Mouse (Mus musculus) embryonic facial prominence, embryonic 11.5 days (tissue): ENCODE data around the gene Anp32a. TPM values are rescaled to one million over a fixed set of nuclear protein-coding genes. Genes with fewer than 3 reads are reported as not detected.

Experiments used
- ATAC-seq: fragments of 200-750 bp; cut with Nextera tagmentation; replicated peaks from 2 replicates; pipeline ENCODE4 v1.8.0; 2017; ENCODE audit warnings: low read depth; ENCODE audit not compliant: insufficient number of reproducible peaks, low FRiP score, low TSS enrichment
- DNase-seq: peaks from one replicate; pipeline ENCODE4 v3.0.0-alpha.2; 2015; ENCODE audit warnings: low spot score
- H3K27ac ChIP-seq: fragments of 300-500 bp; sonication (generic); replicated peaks from 2 replicates; pipeline ENCODE4 v1.5.1; 2014; ENCODE audit warnings: mild to moderate bottlenecking, low read depth, low read length, control low read depth
- H3K27me3 ChIP-seq: fragments of 300-500 bp; sonication (generic); 2 replicates; pipeline ENCODE4 v1.6.1; 2014; ENCODE audit warnings: mild to moderate bottlenecking, low read length, moderate library complexity, mixed read lengths; ENCODE audit not compliant: control insufficient read depth, insufficient read depth
- H3K36me3 ChIP-seq: fragments of 300-500 bp; sonication (generic); replicated peaks from 2 replicates; pipeline ENCODE4 v1.6.1; 2014; ENCODE audit warnings: low read depth, mild to moderate bottlenecking, low read length, moderate library complexity, mixed read lengths; ENCODE audit not compliant: control insufficient read depth, insufficient read depth
- H3K4me1 ChIP-seq: fragments of 300-500 bp; sonication (generic); 2 replicates; pipeline ENCODE4 v1.6.1; 2014; ENCODE audit warnings: low read length, mixed read lengths; ENCODE audit not compliant: control insufficient read depth, insufficient read depth
- H3K4me2 ChIP-seq: fragments of 300-500 bp; sonication (generic); 2 replicates; pipeline ENCODE4 v1.6.1; 2014; ENCODE audit warnings: low read depth, mild to moderate bottlenecking, control low read depth, low read length, moderate library complexity
- H3K4me3 ChIP-seq: fragments of 300-500 bp; sonication (generic); 2 replicates; pipeline ENCODE4 v1.5.1; 2014; ENCODE audit warnings: low read depth, low read length, control low read depth
- H3K9ac ChIP-seq: fragments of 300-500 bp; sonication (generic); replicated peaks from 2 replicates; pipeline ENCODE4 v1.6.1; 2014; ENCODE audit warnings: mild to moderate bottlenecking, control low read depth, low read length
- H3K9me3 ChIP-seq: fragments of 300-500 bp; sonication (generic); replicated peaks from 2 replicates; pipeline ENCODE4 v1.6.1; 2016; ENCODE audit warnings: mild to moderate bottlenecking, low read length, inconsistent platforms, mixed read lengths; ENCODE audit not compliant: control insufficient read depth
- WGBS: fragments of 180-500 bp; shearing (Covaris S2); extraction: QIAGEN DNeasy Blood & Tissue Kit; methylation state at CpG from one replicate; pipeline ENCODE4 v1.1.7; 2014; 5-methylcytosine and 5-hydroxymethylcytosine counted together
- polyA plus RNA-seq: library from polyadenylated mRNA; unstranded; fragments of >200 nt; fragmentation: Nextera tagmentation; extraction: Ambion mirVana; gene quantifications from 2 replicates; pipeline ENCODE4 v1.2.1, GENCODE M21; 2014

The Anp32a gene
- polyA plus RNA-seq, 1 experiment from 2014 or later, result 228 TPM

- Histone ChIP-seq H3K4me1 (no peaks in the 10 kb centered on the region), H3K36me3 (no peaks in the 10 kb centered on the region), H3K4me3 (no peak overlapping the region), H3K27me3 (no peaks in the 10 kb centered on the region), H3K4me2 (no peak overlapping the region), H3K9ac (no peak overlapping the region), H3K27ac (no peak overlapping the region), H3K9me3 (no peaks in the 10 kb centered on the region)
- no peak for ATAC-seq
- DNase-seq, result no peak
- whole genome bisulfite sequencing, result 85% methylated on average over 4 of the region's 4 CpGs
Measured at GRCm38 (mm10) chr9:62385727-62386518, 44.8 kb downstream of the Anp32a start.

DNA sequence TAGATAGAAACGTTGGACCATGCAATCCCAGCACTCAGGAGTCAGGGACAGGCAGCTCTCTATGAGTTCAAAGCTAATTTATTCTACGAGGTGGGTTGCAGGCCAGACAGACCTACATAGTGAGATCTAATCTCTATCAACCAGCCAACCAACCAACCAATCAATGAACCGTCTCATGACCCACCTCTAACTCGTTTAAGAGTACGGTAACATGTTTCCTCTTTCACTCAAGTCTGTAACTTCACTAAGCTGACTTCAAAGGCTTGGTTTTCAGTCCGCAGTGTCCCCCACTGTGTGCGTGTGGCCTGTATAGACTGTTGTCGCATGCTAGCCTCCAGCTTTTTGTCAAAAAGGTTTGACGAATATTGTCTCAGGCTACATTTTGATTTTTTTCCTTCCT is 48.6 kb downstream of the Anp32a start:
- ATAC-seq, result no peak
- no peaks in the 10 kb centered on the region for H3K4me1 ChIP-seq
- no peak overlapping the region for H3K9ac ChIP-seq
- H3K4me2 ChIP-seq, result no peak overlapping the region
- H3K27ac ChIP-seq, result no peak overlapping the region
- H3K9me3 ChIP-seq, result no peaks in the 10 kb centered on the region
- DNase-seq, result no peak
- WGBS, result 72% methylated on average over 9 of the region's 9 CpGs
- no peak overlapping the region for H3K4me3 ChIP-seq
- H3K36me3 ChIP-seq, result no peaks in the 10 kb centered on the region
- no peaks in the 10 kb centered on the region for H3K27me3 ChIP-seq

DNA sequence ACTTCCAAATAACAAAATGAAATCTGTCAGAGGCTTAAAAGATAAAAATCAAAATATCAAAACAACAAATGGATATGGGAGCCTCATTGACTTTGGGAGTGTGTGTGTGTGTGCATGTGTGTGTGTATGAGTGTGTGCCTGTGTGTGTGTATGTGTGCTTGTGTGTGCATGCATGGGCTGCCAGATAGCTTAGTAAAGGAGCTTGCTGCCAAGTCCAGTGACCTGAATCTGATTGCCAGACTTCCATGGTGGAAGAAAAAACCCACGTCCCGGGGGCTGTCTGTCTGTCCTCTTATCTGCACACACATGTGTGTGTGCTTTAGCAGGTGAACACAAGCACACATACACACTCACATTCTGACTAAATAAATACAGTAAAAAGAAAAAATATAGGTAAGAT is 52.4 kb downstream of the Anp32a start:
- ATAC-seq (no peak), DNase-seq (no peak)
- H3K27ac ChIP-seq, result no peak overlapping the region
- H3K4me2 ChIP-seq, result no peak overlapping the region
- no peaks in the 10 kb centered on the region for H3K4me1 ChIP-seq
- H3K4me3 ChIP-seq, result no peak overlapping the region
- no peaks in the 10 kb centered on the region for H3K27me3 ChIP-seq
- H3K9me3 ChIP-seq, result no peaks in the 10 kb centered on the region
- no peaks in the 10 kb centered on the region for H3K36me3 ChIP-seq
- WGBS, result 82% methylated on average over 2 of the region's 2 CpGs
- no peak overlapping the region for H3K9ac ChIP-seq

- no peak overlapping the region for H3K4me3 ChIP-seq
- no peaks in the 10 kb centered on the region for H3K27me3 ChIP-seq
- H3K27ac ChIP-seq, result no peak overlapping the region
- DNase-seq, result no peak
- ATAC-seq, result no peak
- no peaks in the 10 kb centered on the region for H3K9me3 ChIP-seq
- no peaks in the 10 kb centered on the region for H3K4me1 ChIP-seq
- no peaks in the 10 kb centered on the region for H3K36me3 ChIP-seq
- 86% methylated on average over 2 of the region's 2 CpGs for WGBS
- no peak overlapping the region for H3K4me2 ChIP-seq
- H3K9ac ChIP-seq, result no peak overlapping the region
Measured at GRCm38 (mm10) chr9:62394163-62394562, 53.1 kb downstream of the Anp32a start.

DNA sequence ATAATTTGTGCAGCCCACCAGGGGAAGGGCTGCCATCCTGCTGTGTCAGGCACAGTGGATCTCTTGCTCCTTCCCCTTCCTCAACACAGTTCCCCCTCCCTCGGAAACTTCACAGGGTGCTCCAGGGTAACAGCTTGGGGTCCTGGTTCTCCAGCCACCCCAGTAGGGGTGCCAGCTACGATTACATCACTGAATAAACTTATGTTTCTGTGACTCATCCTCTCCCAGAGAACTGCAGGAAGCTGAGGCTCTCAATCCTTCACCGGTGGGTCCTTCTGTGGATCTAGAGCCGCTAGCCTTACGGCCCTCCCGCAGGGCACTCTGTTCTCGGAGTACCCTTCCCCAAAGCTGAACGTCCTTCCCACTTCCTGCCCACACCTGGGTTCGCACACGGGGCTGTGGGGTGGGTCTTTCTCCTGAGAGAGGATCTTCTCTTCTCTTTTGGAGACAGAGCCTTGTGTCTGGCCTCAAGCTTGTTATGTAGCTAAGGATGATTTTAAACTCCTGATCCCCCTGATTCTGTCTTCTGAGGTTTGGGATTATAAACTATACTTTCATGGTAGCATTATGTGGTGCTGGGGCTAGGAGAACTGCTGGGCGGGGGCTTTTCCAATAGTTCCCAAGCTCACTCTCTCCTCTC is 59.6 kb downstream of the Anp32a start:
- Histone ChIP-seq H3K9me3 (no peaks in the 10 kb centered on the region), H3K27ac (no peak overlapping the region), H3K4me2 (no peak overlapping the region), H3K4me1 (no peaks in the 10 kb centered on the region), H3K9ac (no peak overlapping the region), H3K4me3 (no peak overlapping the region), H3K27me3 (no peaks in the 10 kb centered on the region), H3K36me3 (no peaks in the 10 kb centered on the region)
- 60% methylated on average over 11 of the region's 11 CpGs for WGBS
- DNase-seq, result no peak
- no peak for ATAC-seq

DNA sequence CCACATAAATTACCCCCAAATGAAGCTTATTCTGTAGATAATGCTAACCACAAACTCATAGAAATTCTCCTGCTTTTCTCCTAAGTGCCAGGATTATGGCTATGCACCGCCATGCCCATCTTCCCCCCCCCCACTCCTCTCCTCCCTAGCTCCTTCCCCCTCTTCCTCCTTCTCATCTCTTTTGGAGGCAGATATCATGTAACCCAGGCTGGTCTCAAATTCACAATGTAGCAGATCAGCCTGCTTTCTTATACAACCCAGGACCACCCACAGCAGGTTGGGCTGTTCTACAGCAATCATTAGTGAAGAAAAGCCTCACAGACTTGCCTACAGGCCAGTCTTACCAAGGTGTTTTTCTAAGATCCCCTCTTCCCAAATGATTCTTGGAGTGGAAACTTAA is 60.5 kb downstream of the Anp32a start:
- peak; percentile 53 for DNase-seq
- Histone ChIP-seq H3K9me3 (no peaks in the 10 kb centered on the region), H3K4me3 (no peak overlapping the region), H3K27ac (no peak overlapping the region), H3K4me2 (no peak overlapping the region), H3K4me1 (no peaks in the 10 kb centered on the region), H3K27me3 (no peaks in the 10 kb centered on the region), H3K9ac (no peak overlapping the region), H3K36me3 (no peaks in the 10 kb centered on the region)
- 54% methylated on average over 1 of the region's 1 CpGs for WGBS
- ATAC-seq, result no peak

- ATAC-seq, result no peak
- DNase-seq, result no peak
- Histone ChIP-seq H3K4me1 (no peaks in the 10 kb centered on the region), H3K9ac (no peak overlapping the region), H3K36me3 (no peaks in the 10 kb centered on the region), H3K9me3 (no peaks in the 10 kb centered on the region), H3K27ac (no peak overlapping the region), H3K4me3 (no peak overlapping the region), H3K27me3 (no peaks in the 10 kb centered on the region), H3K4me2 (no peak overlapping the region)
- 84% methylated on average over 7 of the region's 7 CpGs for WGBS
Measured at GRCm38 (mm10) chr9:62406423-62407013, 65.4 kb downstream of the Anp32a start.
